Mouse (Mus musculus) midbrain, embryonic 15.5 days (tissue): ENCODE results near the gene Gapvd1. TPM values are rescaled to one million over a fixed set of nuclear protein-coding genes. Genes with fewer than 3 reads are reported as not detected.
"Not testable (repeated sequence)": the region's sequence is repeated elsewhere in the genome, so short reads cannot be mapped to it uniquely, and the experiment has no call there.

Source experiments
- ATAC-seq: fragments of 200-750 bp; cut with Nextera tagmentation; replicated peaks from 2 replicates; pipeline ENCODE4 v1.8.0; 2017; ENCODE audit warnings: moderate TSS enrichment
- H3K27ac ChIP-seq: fragments of 300-500 bp; sonication (generic); 2 replicates; pipeline ENCODE4 v1.5.1; 2015; ENCODE audit warnings: mild to moderate bottlenecking, inconsistent platforms
- H3K27me3 ChIP-seq: fragments of 300-500 bp; sonication (generic); replicated peaks from 2 replicates; pipeline ENCODE4 v1.6.1; 2015; ENCODE audit warnings: inconsistent platforms
- H3K36me3 ChIP-seq: fragments of 300-500 bp; sonication (generic); replicated peaks from 2 replicates; pipeline ENCODE4 v1.6.1; 2015; ENCODE audit warnings: inconsistent platforms
- H3K4me1 ChIP-seq: fragments of 300-500 bp; sonication (generic); 2 replicates; pipeline ENCODE4 v1.6.1; 2015; ENCODE audit warnings: inconsistent platforms
- H3K4me2 ChIP-seq: fragments of 300-500 bp; sonication (generic); 2 replicates; pipeline ENCODE4 v1.6.1; 2015; ENCODE audit warnings: inconsistent platforms, mild to moderate bottlenecking, moderate library complexity
- H3K4me3 ChIP-seq: fragments of 300-500 bp; sonication (generic); 2 replicates; pipeline ENCODE4 v1.5.1; 2015; ENCODE audit warnings: mild to moderate bottlenecking, inconsistent platforms
- H3K9ac ChIP-seq: fragments of 300-500 bp; sonication (generic); 2 replicates; pipeline ENCODE4 v1.6.1; 2015; ENCODE audit warnings: mild to moderate bottlenecking, inconsistent platforms
- H3K9me3 ChIP-seq: fragments of 300-500 bp; sonication (generic); 2 replicates; pipeline ENCODE4 v1.6.1; 2016; ENCODE audit warnings: inconsistent platforms
- WGBS: fragments of 180-500 bp; shearing (Covaris S2); methylation state at CpG from one replicate; pipeline ENCODE4 v1.1.7; 2015; ENCODE audit warnings: mixed read lengths; 5-methylcytosine and 5-hydroxymethylcytosine counted together
- polyA plus RNA-seq: library from polyadenylated mRNA; unstranded; fragments of >200 nt; fragmentation: Nextera tagmentation; extraction: Ambion mirVana; gene quantifications from 2 replicates; pipeline ENCODE4 v1.2.1, GENCODE M21; 2015

Gene Gapvd1
- 112 and 123 TPM in 2 replicates for polyA plus RNA-seq

DNA sequence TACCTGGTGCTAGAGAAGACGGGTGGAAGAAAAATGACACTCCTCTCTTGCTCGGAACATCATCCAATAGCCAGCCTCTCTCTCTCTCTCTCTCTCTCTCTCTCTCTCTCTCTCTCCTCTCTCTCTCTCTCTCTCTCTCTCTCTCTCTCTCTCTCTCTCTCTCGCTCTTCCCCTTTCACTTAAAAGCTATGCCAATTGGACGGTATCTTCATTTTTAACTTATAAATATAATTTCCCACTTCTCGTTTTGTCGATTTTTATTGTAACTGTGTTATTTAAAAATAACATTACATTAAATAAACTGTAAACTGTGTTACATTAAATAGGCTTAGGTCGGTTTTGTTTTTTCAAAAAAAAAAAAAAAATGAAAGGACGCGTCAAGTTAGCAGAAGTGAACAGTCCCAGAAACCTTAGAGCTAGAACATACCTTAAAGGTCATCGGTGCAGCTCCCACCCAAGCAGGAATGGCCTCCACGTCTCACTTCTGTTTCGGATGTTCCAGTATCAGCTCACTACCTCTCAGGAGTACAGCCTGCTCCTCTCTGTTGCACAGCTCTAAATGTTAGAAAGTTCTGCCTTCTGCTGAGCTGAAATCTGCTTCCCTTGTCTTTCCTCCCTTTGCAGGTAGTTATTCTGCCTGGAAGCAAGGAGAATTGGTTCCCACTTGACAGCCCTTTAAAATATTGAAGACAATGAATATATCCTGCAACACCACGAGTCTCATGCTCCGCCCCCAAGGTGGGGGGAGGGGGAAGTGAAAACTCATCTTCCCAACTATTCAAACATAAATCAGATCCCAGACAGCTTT lies at the start of gene Gapvd1:
Gapvd1 (minus strand) TSS at position 682 of the 808 bp plus-strand sequence.
- H3K4me2 ChIP-seq: peak within 1 kb of the TSS; percentile 57
- no peaks in the 10 kb centered on the region for H3K36me3 ChIP-seq
- under 1% methylated on average over 13 of the region's 14 CpGs for WGBS
- H3K9me3 ChIP-seq: no peaks in the 10 kb centered on the region
- no peaks in the 10 kb centered on the region for H3K27me3 ChIP-seq
- peak within 1 kb of the TSS; percentile 96 for H3K27ac ChIP-seq
- ATAC-seq: no peak; the same call in 1 of the 2 replicates
- H3K9ac ChIP-seq: peak within 1 kb of the TSS; percentile 98
- peaks cover 27% of the 10 kb centered on the region for H3K4me1 ChIP-seq
- peak within 1 kb of the TSS; percentile 96 for H3K4me3 ChIP-seq

DNA sequence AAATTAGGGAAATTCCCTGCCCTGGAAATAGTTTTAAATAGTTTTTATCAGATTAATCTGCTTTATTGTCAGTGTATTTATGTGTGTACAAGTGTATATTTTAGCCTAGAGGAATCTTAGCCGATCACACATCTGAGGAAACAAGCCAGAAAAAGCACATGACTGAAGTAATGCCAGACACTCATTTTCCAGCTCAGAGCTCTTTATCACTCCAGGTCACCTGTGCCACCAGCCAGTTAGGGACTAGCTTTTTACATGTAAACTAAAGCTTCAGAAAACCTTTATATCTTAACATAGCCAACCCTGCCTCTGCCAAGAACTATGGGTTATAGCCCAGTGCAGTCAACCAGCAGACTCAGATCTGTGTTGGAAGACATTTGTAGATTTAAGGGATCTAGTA lies 49.8 kb upstream of the Gapvd1 start:
- peaks cover 22% of the 10 kb centered on the region for H3K4me1 ChIP-seq
- no peaks in the 10 kb centered on the region for H3K27me3 ChIP-seq
- no peak overlapping the region for H3K9ac ChIP-seq
- 0 out of 2 replicates have a peak, but pooled peaks cover 7% of the 10 kb centered on the region for H3K36me3 ChIP-seq
- H3K4me2 ChIP-seq: no peak overlapping the region
- no peak overlapping the region for H3K4me3 ChIP-seq
- H3K27ac ChIP-seq: no peak overlapping the region
- ATAC-seq: no peak
- H3K9me3 ChIP-seq: no peaks in the 10 kb centered on the region
- 86% methylated on average over 1 of the region's 1 CpGs for WGBS

DNA sequence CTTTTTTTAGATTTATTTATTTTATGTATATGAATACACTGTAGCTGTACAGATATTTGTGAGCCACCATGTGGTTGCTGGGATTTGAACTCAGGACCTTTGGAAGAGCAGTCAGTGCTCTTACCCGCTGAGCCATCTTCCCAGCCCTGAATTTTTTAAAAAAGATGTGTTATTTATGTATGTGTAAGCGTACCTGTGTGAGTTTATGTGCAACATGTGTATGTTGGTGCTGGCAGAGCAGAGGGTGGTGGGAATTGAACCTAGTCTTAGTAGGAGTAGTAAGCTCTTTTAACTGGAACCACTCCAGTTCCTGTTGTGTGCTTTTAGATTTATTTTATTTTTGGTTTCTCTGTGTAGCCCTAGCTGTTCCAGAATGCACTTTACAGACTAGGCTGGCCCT lies 49.1 kb upstream of the Gapvd1 start:
- no peak overlapping the region for H3K9ac ChIP-seq
- peaks cover 23% of the 10 kb centered on the region for H3K4me1 ChIP-seq
- no peaks in the 10 kb centered on the region for H3K9me3 ChIP-seq
- WGBS: 95% methylated on average over 2 of the region's 2 CpGs
- no peaks in the 10 kb centered on the region for H3K27me3 ChIP-seq
- H3K36me3 ChIP-seq: 0 out of 2 replicates have a peak, but pooled peaks cover 7% of the 10 kb centered on the region
- no peak overlapping the region; the same call in 1 of the 2 replicates for H3K4me2 ChIP-seq
- H3K27ac ChIP-seq: no peak overlapping the region
- no peak for ATAC-seq
- no peak overlapping the region for H3K4me3 ChIP-seq

DNA sequence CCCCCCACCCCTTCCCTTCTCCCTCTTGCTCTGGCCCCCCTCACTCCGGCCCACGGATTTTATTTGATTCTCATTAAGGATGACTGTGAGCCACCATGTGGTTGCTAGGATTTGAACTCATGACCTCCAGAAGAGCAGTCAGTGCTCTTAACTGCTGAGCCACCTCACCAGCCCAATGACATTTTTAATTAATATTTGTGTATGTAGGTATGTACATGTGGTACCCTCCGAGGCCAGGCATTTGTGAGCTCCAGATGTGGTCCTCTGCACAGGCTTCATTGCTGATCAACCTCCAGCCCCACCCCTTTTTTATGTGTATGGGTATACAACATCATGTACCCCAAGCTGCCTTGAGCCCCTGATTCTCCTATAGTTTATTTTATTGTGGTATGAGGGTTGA lies 48.7 kb upstream of the Gapvd1 start:
- no peak overlapping the region for H3K9ac ChIP-seq
- H3K9me3 ChIP-seq: no peaks in the 10 kb centered on the region
- peak overlapping the region; percentile 28; the same call in 1 of the 2 replicates for H3K4me2 ChIP-seq
- no peaks in the 10 kb centered on the region for H3K27me3 ChIP-seq
- no peak for ATAC-seq
- WGBS: 79% methylated on average over 3 of the region's 3 CpGs
- H3K27ac ChIP-seq: no peak overlapping the region
- H3K4me1 ChIP-seq: peaks cover 27% of the 10 kb centered on the region
- H3K36me3 ChIP-seq: 0 out of 2 replicates have a peak, but pooled peaks cover 4% of the 10 kb centered on the region
- no peak overlapping the region for H3K4me3 ChIP-seq

DNA sequence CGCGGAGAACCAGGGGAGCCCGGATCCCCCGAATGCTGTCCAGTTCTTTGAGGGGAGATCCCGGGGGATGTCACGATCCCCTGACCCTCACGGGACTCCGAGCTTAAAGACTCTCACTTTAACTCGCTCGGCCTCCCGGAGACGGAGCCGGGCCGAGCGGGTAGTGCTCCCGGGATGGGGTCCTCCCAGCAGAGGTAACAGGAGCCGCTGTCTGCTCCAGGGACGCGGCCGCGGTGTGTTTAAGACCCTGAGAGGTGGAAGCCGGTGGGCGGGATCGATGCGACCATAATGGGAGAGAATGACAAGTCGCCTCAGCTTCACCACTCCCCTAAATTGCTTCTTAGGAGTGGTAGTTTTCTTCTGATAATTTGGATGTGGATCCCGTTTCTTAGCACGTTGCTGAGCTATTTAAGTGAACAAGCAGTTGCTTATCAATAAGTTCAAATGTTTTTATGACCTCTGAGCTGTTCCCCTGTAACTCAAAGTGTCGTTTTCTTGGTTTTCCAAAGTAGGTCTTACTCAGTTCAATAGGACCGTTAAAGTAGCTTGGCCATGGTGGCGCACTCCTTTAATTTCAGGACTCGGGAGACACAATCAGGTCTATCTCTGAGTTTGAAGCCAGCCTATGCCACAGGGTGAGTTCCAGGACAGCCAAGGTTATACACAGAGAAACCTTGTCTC lies 47.7 kb upstream of the Gapvd1 start:
- peak overlapping the region; percentile 74 for H3K4me3 ChIP-seq
- peak; percentile 63 for ATAC-seq
- peak overlapping the region; percentile 85 for H3K9ac ChIP-seq
- peaks cover 27% of the 10 kb centered on the region for H3K4me1 ChIP-seq
- H3K27me3 ChIP-seq, H3K36me3 ChIP-seq, H3K9me3 ChIP-seq: not testable (repeated sequence)
- H3K4me2 ChIP-seq: peak overlapping the region; percentile 68
- WGBS: under 1% methylated on average over 31 of the region's 32 CpGs
- H3K27ac ChIP-seq: peak overlapping the region; percentile 90

DNA sequence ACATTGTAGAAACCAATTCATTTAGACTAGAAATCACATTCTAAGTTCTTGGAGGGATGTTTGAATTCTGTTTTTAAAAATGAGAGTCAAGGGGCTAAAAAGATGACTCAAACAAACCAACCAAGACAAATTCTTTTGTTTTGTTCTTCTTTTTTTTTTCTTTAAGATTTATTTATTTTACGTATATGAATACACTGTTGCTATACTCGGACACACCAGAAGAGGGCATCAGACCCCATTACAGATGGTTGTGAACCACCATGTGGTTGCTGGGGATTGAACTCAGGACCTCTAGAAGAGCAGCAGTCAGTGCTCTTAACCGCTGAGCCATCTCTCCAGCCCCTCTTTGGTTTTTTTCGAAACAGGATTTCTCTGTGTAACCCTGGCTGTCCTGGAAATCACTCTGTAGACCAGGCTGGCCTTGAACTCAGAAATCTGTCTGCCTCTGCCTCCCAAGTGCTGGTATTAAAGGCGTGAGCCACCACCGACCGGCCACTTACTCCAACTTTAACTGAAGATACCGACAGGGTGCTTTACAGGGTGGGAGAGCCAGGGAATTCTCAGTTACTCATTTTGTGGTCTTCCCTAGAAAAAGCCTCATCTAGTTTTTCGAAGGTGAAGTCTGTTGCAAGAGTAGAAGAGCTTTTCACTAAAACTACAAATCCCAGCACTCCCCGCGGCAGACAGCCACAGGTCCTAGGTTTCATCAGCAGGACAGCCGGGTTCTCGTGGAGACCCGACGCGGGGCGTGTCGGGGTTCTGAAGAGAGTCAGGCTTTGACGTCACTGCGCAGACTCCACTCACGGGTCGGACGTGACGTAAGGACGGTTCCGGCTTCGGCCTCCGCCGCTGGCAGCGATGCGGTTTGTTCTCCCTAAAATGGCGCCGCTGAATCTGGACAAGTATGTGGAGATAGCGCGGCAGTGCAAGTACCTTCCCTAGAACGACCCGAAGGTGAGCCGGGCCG lies 46.8 kb upstream of the Gapvd1 start:
- Histone ChIP-seq H3K4me1 (peaks cover 27% of the 10 kb centered on the region), H3K4me2 (peak overlapping the region; percentile 68), H3K9me3 (no peaks in the 10 kb centered on the region), H3K27ac (peak overlapping the region; percentile 90), H3K9ac (peak overlapping the region; percentile 85), H3K4me3 (peak overlapping the region; percentile 74), H3K36me3 (no peaks in the 10 kb centered on the region), H3K27me3 (no peaks in the 10 kb centered on the region)
- 5% methylated on average over 39 of the region's 39 CpGs for WGBS
- peak; percentile 98 for ATAC-seq

DNA sequence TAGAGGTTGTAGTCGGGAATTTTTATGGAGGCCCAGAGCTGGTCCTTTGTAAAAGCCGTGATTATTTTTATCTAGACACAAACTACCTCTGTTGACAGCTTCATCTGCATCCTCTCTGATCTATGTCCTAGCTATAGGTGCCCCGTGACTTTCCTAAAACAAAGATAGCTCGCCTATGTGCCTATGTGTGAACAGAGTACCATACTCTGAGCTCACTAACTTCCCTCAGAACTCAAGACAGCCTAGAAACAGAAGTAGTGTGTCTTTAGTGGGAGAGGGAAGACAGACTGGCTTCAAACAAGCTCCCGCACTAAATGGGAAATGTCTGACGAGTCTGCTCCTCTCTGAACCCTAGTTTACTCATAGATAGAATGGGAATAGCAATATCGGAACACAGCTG lies 45.3 kb upstream of the Gapvd1 start:
- 77% methylated on average over 7 of the region's 7 CpGs for WGBS
- Histone ChIP-seq H3K4me1 (peaks cover 27% of the 10 kb centered on the region), H3K9me3 (no peaks in the 10 kb centered on the region), H3K4me2 (0 out of 2 replicates have a peak overlapping the region, but pooled peaks have one; percentile 72), H3K27me3 (no peaks in the 10 kb centered on the region), H3K9ac (no peak overlapping the region), H3K27ac (no peak overlapping the region), H3K4me3 (no peak overlapping the region), H3K36me3 (no peaks in the 10 kb centered on the region)
- no peak for ATAC-seq

DNA sequence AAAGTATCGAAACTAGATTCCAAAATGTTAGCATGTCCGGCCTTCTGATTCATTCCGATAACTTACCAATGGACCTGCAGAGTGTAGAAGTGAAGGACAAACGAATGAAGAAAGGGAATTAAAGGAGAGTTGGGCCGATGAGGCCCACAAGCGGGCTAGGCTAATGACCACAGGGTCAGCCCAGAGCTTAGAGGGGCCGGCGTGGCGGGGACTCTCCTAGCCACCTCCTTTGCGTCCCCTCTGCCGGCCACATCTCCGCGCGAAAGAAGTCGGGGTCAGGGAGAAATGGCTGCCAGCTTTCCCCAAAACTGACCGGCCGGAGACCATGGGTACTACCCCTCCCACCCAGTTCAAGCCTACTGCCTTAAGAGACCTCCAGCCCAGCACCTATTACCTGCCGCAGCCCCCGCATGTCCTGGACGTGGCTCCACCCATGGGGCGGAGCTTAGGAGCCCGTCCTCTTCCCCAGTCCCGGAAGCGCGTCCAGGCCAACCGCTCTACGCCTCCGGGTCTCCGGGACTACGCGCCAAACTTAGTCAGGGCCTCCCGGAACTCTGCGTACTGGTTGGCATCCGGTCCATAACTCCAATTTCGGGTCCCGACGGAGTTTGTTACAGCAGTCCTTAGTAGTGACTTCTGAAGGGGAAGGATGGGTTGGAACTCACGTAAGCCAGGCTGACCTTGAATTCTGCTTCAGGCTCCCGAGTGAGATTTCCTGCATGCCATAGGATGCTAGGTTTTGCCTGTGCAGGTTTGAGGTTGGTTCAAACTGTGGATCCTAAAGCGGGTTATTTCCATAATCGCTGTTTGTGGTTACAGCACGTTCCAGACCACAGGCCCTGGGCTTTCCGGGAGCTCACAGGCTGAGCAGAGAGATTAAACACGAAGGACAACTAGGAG lies 44.6 kb upstream of the Gapvd1 start, which contains the start of gene Rabepk:
Rabepk (minus strand) TSS at position 556 of the 900 bp plus-strand sequence.
- Histone ChIP-seq H3K9ac (peak within 1 kb of the TSS; percentile 43), H3K4me2 (peak within 1 kb of the TSS; percentile 72), H3K36me3 (no peaks in the 10 kb centered on the region), H3K9me3 (no peaks in the 10 kb centered on the region), H3K27me3 (no peaks in the 10 kb centered on the region), H3K4me3 (peak within 1 kb of the TSS; percentile 53), H3K4me1 (peaks cover 24% of the 10 kb centered on the region), H3K27ac (no peak within 1 kb of the TSS)
- peak; percentile 62 for ATAC-seq
- 4% methylated on average over 44 of the region's 44 CpGs for WGBS

DNA sequence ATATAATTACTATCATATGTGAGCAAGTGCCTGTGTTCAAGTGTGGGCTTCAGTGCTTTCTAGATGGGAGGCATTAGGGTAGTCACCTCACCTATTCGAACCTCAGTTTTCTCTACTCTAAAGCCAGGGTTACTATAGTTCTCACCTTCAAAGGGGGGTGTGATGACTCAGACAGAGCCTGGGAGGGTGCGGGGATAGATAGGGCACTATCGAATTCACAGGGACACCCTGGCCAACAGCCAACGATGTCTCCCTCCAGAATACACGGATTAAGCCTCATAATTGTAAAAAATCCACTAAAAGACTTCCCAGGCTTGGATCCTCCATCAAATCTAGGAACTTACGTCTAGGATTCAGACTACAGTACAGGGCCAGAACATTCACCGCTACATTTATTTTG lies 40.4 kb upstream of the Gapvd1 start:
- peaks cover 9% of the 10 kb centered on the region for H3K4me1 ChIP-seq
- ATAC-seq: no peak
- no peak overlapping the region for H3K4me3 ChIP-seq
- H3K4me2 ChIP-seq: no peak overlapping the region
- H3K9ac ChIP-seq: no peak overlapping the region
- H3K27me3 ChIP-seq: no peaks in the 10 kb centered on the region
- WGBS: 90% methylated on average over 7 of the region's 7 CpGs
- no peaks in the 10 kb centered on the region for H3K9me3 ChIP-seq
- H3K36me3 ChIP-seq: no peaks in the 10 kb centered on the region
- no peak overlapping the region for H3K27ac ChIP-seq

DNA sequence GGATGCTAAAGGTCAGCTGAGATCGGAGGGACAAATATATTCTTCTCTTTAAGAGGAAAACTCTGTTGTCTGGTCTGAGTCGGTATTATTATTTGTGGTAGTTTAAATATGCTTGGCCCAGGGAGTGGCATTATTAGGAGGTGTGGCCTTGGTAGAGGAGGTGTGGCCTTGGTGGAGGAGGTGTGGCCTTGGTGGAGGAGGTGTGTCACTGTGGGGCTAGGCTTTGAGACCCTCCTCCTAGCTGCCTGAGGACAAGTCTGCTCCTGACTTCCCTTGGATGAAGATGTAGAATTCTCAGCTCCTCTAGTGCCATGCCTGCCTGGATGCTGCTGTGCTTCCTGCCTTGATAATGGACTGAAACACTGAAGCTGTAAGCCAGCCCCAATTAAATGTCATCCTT lies 39.5 kb upstream of the Gapvd1 start:
- no peaks in the 10 kb centered on the region for H3K27me3 ChIP-seq
- ATAC-seq: no peak
- H3K27ac ChIP-seq: no peak overlapping the region
- no peak overlapping the region for H3K4me3 ChIP-seq
- H3K4me2 ChIP-seq: no peak overlapping the region
- WGBS: 88% methylated on average over 2 of the region's 2 CpGs
- no peaks in the 10 kb centered on the region for H3K36me3 ChIP-seq
- no peaks in the 10 kb centered on the region for H3K9me3 ChIP-seq
- H3K4me1 ChIP-seq: peaks cover 5% of the 10 kb centered on the region; the same call in 1 of the 2 replicates
- no peak overlapping the region for H3K9ac ChIP-seq

DNA sequence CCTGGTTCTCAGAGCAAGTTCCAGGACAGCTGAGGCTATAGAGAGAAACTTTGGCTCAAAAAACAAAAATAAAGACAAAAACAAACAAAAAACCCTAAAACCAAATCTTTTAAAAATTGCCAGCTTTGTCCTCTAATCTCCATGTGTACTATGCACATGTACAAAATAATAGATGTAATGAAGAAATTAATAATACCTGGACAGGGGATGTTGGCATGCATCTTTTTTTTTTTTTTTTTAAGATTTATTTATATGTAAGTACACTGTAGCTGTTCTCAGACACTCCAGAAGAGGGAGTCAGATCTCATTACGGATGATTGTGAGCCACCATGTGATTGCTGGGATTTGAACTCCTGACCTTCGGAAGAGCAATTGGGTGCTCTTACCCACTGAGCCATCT lies 37.5 kb upstream of the Gapvd1 start:
- WGBS: 89% methylated on average over 2 of the region's 2 CpGs
- H3K36me3 ChIP-seq, ATAC-seq, H3K9ac ChIP-seq, H3K4me3 ChIP-seq, H3K27me3 ChIP-seq, H3K27ac ChIP-seq, H3K4me2 ChIP-seq, H3K9me3 ChIP-seq, H3K4me1 ChIP-seq: not testable (repeated sequence)
